Mouse (Mus musculus) ES-Bruce4 (cell line): ENCODE measurements around the gene Gm21954. TPM values are rescaled to one million over a fixed set of nuclear protein-coding genes. Genes with fewer than 3 reads are reported as not detected.

Experiments used
- H3K27ac ChIP-seq: 2 replicates; pipeline ENCODE4 v1.5.1; 2012; ENCODE audit warnings: low read length, inconsistent platforms; ENCODE audit not compliant: insufficient read depth
- H3K27me3 ChIP-seq: 2 replicates; pipeline ENCODE4 v1.6.1; 2012; ENCODE audit warnings: mild to moderate bottlenecking, low read length, inconsistent platforms; ENCODE audit not compliant: control insufficient read depth, poor library complexity, insufficient read depth, severe bottlenecking
- H3K36me3 ChIP-seq: 2 replicates; pipeline ENCODE4 v1.6.1; 2012; ENCODE audit warnings: inconsistent platforms, mild to moderate bottlenecking, low read length, moderate library complexity; ENCODE audit not compliant: control insufficient read depth, poor library complexity, insufficient read depth, severe bottlenecking
- H3K4me1 ChIP-seq: one replicate; pipeline ENCODE4 v1.8.1; 2011; ENCODE audit warnings: low read length; ENCODE audit not compliant: control insufficient read depth, insufficient read depth
- H3K4me3 ChIP-seq: 2 replicates; pipeline ENCODE4 v1.5.1; 2011; ENCODE audit warnings: low read depth, mild to moderate bottlenecking, low read length
- H3K9ac ChIP-seq: 2 replicates; pipeline ENCODE4 v1.6.1; 2012; ENCODE audit warnings: low read depth, mild to moderate bottlenecking, inconsistent platforms; ENCODE audit not compliant: poor library complexity, severe bottlenecking
- H3K9me3 ChIP-seq: replicated peaks from 2 replicates; pipeline ENCODE4 v1.6.1; 2012; ENCODE audit warnings: mild to moderate bottlenecking, low read length, inconsistent platforms; ENCODE audit not compliant: control insufficient read depth, poor library complexity, insufficient read depth, severe bottlenecking
- CTCF ChIP-seq: IDR thresholded peaks from one replicate; pipeline ENCODE4 v1.8.1; 2011; ENCODE audit warnings: low read depth, low read length
- EP300 ChIP-seq: IDR thresholded peaks from 2 replicates; pipeline ENCODE4 v1.6.1; 2011; ENCODE audit warnings: low read depth, low read length; ENCODE audit not compliant: insufficient read depth
- POLR2A ChIP-seq: IDR thresholded peaks from one replicate; pipeline ENCODE4 v1.8.1; 2011; ENCODE audit warnings: low read length; ENCODE audit not compliant: insufficient read depth
- polyA plus RNA-seq: library from polyadenylated mRNA; stranded (reverse); fragments of >200 nt; gene quantifications from 2 replicates; pipeline ENCODE4 v1.2.4, GENCODE M21; 2011; ENCODE audit warnings: low read depth; ENCODE audit not compliant: missing spikeins, insufficient read depth, insufficient read length

Gene Gm21954
- polyA plus RNA-seq, 1 experiment, result not detected

DNA sequence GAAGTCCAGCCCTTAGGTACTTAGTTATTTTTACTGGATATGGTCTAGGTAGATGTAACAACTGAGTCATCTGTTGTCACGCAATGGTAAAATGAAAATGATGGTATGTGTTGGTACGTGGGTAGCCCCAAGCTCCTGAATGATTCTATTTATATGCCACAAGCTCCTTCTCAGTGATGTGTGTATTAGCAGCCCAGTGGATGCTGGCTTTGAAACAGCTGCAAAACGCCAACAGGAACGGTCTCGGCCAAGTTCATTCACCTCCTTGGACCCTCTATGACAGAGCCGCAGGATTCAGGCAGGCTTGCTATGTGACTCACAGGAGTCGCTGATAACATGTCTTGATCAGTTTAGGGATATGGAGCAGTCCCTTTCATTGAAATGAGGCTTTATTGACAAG is 38.2 kb upstream of the Gm21954 start:
- Histone ChIP-seq H3K36me3 (no peaks in the 10 kb centered on the region), H3K9ac (no peak overlapping the region), H3K4me3 (no peak overlapping the region), H3K27ac (no peak overlapping the region), H3K4me1 (no peaks in the 10 kb centered on the region), H3K27me3 (no peaks in the 10 kb centered on the region), H3K9me3 (no peaks in the 10 kb centered on the region)
- TF ChIP-seq POLR2A (no peak), CTCF (no peak), EP300 (no peak)

DNA sequence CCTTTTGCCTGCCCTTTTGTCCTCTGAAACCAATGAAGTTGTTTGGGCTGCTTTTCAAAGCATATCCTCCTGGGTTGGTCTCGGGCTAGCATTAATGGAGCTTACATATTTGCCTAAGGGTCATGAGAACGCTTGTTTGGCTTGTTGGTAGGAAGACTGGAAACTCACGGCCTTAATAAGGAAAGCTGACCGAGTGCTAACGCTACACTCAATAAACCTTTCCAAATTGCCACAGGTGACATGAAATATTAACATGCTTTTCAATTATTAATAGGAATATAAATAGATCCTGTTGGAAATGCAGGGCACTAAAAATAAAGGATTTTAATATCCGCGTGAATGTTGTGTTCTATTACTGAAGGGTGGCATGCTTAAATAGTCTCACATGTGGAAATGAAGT is 27.3 kb upstream of the Gm21954 start:
- Histone ChIP-seq H3K4me3 (no peak overlapping the region), H3K27ac (no peak overlapping the region), H3K27me3 (no peaks in the 10 kb centered on the region; the same call in none of the 2 replicates), H3K9ac (no peak overlapping the region), H3K9me3 (no peaks in the 10 kb centered on the region), H3K4me1 (no peaks in the 10 kb centered on the region), H3K36me3 (no peaks in the 10 kb centered on the region)
- TF ChIP-seq EP300 (no peak), POLR2A (no peak)

DNA sequence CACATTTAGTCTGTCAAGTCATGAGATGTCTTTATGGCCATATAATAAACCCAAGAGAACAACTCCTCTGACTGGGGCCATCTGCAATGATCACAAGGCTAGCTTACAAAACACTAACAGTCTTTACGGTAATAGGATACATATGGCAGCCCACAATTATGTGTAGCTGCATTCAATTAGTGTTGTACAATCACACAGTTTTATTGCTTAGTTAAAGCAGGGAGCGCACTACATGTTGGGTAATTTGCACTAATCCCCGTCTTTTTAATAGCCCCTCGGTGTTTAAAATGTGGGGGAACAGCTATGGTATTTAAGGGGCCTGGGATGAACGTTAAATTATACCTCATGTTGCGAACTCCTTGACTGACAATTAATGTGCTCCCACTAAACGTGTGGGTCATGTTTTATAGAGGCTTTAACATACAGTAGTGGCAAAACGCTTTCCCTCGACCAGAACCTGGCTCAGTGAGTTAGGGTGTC is 24.5 kb upstream of the Gm21954 start:
- H3K4me1 ChIP-seq, result no peaks in the 10 kb centered on the region
- no peak overlapping the region for H3K27ac ChIP-seq
- no peaks in the 10 kb centered on the region for H3K36me3 ChIP-seq
- no peaks in the 10 kb centered on the region; the same call in none of the 2 replicates for H3K27me3 ChIP-seq
- H3K9ac ChIP-seq, result no peak overlapping the region
- no peak overlapping the region for H3K4me3 ChIP-seq
- H3K9me3 ChIP-seq, result no peaks in the 10 kb centered on the region
- TF ChIP-seq POLR2A (no peak), EP300 (no peak), CTCF (no peak)

DNA sequence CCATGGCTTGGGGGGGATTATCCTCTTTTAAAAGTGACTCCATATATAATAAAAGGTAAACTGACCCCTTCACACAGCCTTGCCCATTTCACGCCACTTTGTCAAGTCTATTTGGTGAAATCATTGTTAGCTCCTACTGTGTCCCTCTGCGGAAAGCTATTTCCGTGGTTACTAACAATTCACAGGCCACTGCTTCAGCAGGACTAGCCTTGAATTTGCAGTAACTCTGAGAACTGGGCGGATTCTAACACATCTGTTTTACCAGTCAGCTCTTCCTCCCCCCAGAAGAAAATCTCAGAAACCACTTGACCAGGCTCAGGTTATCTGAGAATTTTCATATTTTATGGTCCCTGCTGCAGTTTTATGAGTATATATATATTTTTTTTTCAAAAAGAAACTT is 23.9 kb upstream of the Gm21954 start:
- Histone ChIP-seq H3K9ac (no peak overlapping the region), H3K27me3 (no peaks in the 10 kb centered on the region; the same call in none of the 2 replicates), H3K4me1 (no peaks in the 10 kb centered on the region), H3K27ac (no peak overlapping the region), H3K36me3 (no peaks in the 10 kb centered on the region), H3K4me3 (no peak overlapping the region), H3K9me3 (no peaks in the 10 kb centered on the region)
- TF ChIP-seq POLR2A (no peak), CTCF (no peak), EP300 (no peak)

DNA sequence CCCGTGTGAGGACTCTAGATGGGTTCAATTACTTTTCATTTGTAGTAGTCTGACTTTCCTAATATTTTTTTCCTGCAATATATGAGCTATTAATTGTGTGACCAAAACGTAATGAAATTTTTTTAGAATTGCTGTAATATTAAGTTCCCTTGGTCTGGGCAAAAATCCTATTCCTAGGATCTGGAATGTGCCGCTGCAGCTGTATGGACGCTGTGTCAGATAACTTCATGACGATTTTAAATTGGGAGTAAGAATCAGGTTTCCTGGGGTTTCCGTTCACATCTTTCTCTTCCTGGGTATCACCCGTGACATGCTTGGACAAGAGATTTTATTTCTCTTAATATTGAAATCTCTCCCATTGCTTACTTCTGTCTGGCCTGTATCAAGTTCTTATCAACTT is 23.2 kb upstream of the Gm21954 start:
- Histone ChIP-seq H3K27ac (no peak overlapping the region), H3K4me1 (no peaks in the 10 kb centered on the region), H3K36me3 (no peaks in the 10 kb centered on the region), H3K4me3 (no peak overlapping the region), H3K27me3 (no peaks in the 10 kb centered on the region; the same call in none of the 2 replicates), H3K9ac (no peak overlapping the region), H3K9me3 (no peaks in the 10 kb centered on the region)
- TF ChIP-seq EP300 (no peak), CTCF (no peak), POLR2A (no peak)

DNA sequence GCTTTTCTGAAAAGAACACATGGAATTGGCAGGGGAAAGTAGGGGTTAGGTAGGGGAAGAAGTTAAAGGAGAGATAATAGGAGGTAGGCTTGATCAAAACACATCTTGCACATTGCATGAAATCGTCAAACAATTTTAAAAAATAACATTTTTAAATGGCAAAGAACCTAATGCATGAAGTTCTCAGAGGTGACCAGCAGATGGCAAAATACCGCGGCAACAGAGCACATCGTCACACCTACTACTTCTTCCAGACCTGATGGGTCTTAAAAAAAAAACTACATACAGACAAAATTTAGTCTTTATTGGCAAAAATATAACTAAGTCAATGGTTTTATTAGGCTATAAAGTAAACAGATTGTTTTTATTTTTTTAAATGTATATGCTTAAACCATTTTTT is 22.3 kb upstream of the Gm21954 start:
- H3K27me3 ChIP-seq, result no peaks in the 10 kb centered on the region; the same call in none of the 2 replicates
- TF ChIP-seq CTCF (no peak), POLR2A (no peak), EP300 (no peak)
- H3K9me3 ChIP-seq, result no peaks in the 10 kb centered on the region
- H3K36me3 ChIP-seq, result no peaks in the 10 kb centered on the region
- H3K4me3 ChIP-seq, result no peak overlapping the region
- no peaks in the 10 kb centered on the region for H3K4me1 ChIP-seq
- no peak overlapping the region for H3K27ac ChIP-seq
- no peak overlapping the region for H3K9ac ChIP-seq
